In the genomic region with DNA sequence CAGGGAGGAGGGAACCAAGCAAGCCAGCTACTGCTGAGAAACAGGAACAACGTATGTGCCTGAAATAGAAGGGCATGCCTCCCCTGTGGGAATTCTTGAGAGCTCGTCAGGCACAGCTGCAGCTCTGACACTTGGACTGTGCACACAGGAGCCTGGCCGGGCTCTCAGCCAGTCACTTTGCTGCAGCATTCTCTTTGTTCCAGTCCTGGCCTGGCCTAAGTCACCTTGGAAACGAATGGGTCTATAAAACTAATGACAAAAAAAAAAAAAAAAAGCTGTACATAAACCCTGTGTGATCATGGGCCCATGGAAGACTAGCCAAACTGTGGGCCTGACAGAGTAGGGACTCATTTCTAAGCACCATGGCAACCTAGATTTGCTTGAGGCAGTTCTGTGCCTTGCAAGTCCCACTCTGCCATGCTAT, we compare ENCODE assay signal across 8 mouse cellular contexts. TPM values are rescaled to one million over a fixed set of nuclear protein-coding genes. Genes with fewer than 3 reads are reported as not detected.
DNase-seq lines count a peak whose midpoint lies in the region.

No protein-coding gene starts in this region.

- DNase-seq in cerebellum, postnatal 25 days = peak; percentile 15 to 35
- no peak for DNase-seq in cerebellum, adult 9-11 months
- DNase-seq in embryo, embryonic 10 days (ENCODE audit: low spot score) = peak; percentile 66
- peak; percentile 49 to 75 for DNase-seq in heart, adult 18-20 months
- DNase-seq in kidney, adult 11 months = peak; percentile 17
- DNase-seq in lung, postnatal 10 days = peak; percentile 6
- DNase-seq in right cerebral cortex, postnatal 36 days (ENCODE audit: low spot score in 2 of 2) = peak; percentile 12 to 34
- DNase-seq in thymus, postnatal 10 days (ENCODE audit: low spot score in 2 of 2) = no peak

RNA-seq across cellular contexts. Expression of gene 1500015O10Rik, which starts 31.8 kb away (rescaled TPM):
- 1 to 10 TPM; 1.5 to 3.9 TPM for total RNA-seq in heart, adult 18-20 months (2021)

Comparison
In these comparisons a context has a peak if more than half of its experiments do, and no peak if none do; other contexts are left out.
1. DNase-seq: peak in cerebellum, postnatal 25 days (2 of 2), embryo, embryonic 10 days (single experiment), heart, adult 18-20 months (2 of 2), kidney, adult 11 months (single experiment), lung, postnatal 10 days (single experiment) and right cerebral cortex, postnatal 36 days (2 of 2); none in cerebellum, adult 9-11 months (single experiment) and thymus, postnatal 10 days (0 of 2).